Mouse (Mus musculus) midbrain, embryonic 15.5 days (tissue): ENCODE measurements around the gene Scml4. TPM values are rescaled to one million over a fixed set of nuclear protein-coding genes. Genes with fewer than 3 reads are reported as not detected.
A peak's percentile ranks its signal among the peaks of the same experiment; 100 is the strongest.

Source experiments
- ATAC-seq: fragments of 200-750 bp; cut with Nextera tagmentation; replicated peaks from 2 replicates; pipeline ENCODE4 v1.8.0; 2017; ENCODE audit warnings: moderate TSS enrichment
- H3K27ac ChIP-seq: fragments of 300-500 bp; sonication (generic); 2 replicates; pipeline ENCODE4 v1.5.1; 2015; ENCODE audit warnings: mild to moderate bottlenecking, inconsistent platforms
- H3K27me3 ChIP-seq: fragments of 300-500 bp; sonication (generic); replicated peaks from 2 replicates; pipeline ENCODE4 v1.6.1; 2015; ENCODE audit warnings: inconsistent platforms
- H3K36me3 ChIP-seq: fragments of 300-500 bp; sonication (generic); replicated peaks from 2 replicates; pipeline ENCODE4 v1.6.1; 2015; ENCODE audit warnings: inconsistent platforms
- H3K4me1 ChIP-seq: fragments of 300-500 bp; sonication (generic); 2 replicates; pipeline ENCODE4 v1.6.1; 2015; ENCODE audit warnings: inconsistent platforms
- H3K4me2 ChIP-seq: fragments of 300-500 bp; sonication (generic); 2 replicates; pipeline ENCODE4 v1.6.1; 2015; ENCODE audit warnings: inconsistent platforms, mild to moderate bottlenecking, moderate library complexity
- H3K4me3 ChIP-seq: fragments of 300-500 bp; sonication (generic); 2 replicates; pipeline ENCODE4 v1.5.1; 2015; ENCODE audit warnings: mild to moderate bottlenecking, inconsistent platforms
- H3K9ac ChIP-seq: fragments of 300-500 bp; sonication (generic); 2 replicates; pipeline ENCODE4 v1.6.1; 2015; ENCODE audit warnings: mild to moderate bottlenecking, inconsistent platforms
- H3K9me3 ChIP-seq: fragments of 300-500 bp; sonication (generic); 2 replicates; pipeline ENCODE4 v1.6.1; 2016; ENCODE audit warnings: inconsistent platforms
- WGBS: fragments of 180-500 bp; shearing (Covaris S2); methylation state at CpG from one replicate; pipeline ENCODE4 v1.1.7; 2015; ENCODE audit warnings: mixed read lengths; 5-methylcytosine and 5-hydroxymethylcytosine counted together
- polyA plus RNA-seq: library from polyadenylated mRNA; unstranded; fragments of >200 nt; fragmentation: Nextera tagmentation; extraction: Ambion mirVana; gene quantifications from 2 replicates; pipeline ENCODE4 v1.2.1, GENCODE M21; 2015

The Scml4 gene
- polyA plus RNA-seq, 1 experiment from 2014 or later = 19.2 TPM

DNA sequence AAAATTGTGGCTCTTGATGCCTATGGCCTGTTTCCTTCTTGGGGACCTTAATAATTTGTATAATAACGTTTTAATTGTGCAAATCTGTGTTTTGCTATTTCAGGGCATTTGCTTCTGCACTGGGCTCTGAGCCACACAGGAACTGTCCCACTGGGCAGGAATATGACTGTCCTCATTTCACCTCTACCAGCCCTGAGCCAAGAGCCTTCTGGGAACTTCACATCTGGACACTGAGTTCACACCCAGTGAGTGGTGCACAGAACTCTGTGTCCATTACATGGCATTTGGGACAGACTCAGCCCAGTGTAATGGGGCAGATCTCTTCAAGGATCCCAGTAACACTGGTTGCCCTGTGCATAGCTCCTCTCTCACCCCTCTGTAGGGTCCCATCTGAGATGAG lies 16.8 kb upstream of the Scml4 start:
- Histone ChIP-seq H3K4me1 (no peaks in the 10 kb centered on the region), H3K4me2 (no peak overlapping the region), H3K9ac (no peak overlapping the region), H3K36me3 (no peaks in the 10 kb centered on the region), H3K9me3 (no peaks in the 10 kb centered on the region), H3K27me3 (no peaks in the 10 kb centered on the region), H3K4me3 (no peak overlapping the region), H3K27ac (no peak overlapping the region)
- no peak for ATAC-seq
- 85% methylated on average over 1 of the region's 1 CpGs for WGBS

DNA sequence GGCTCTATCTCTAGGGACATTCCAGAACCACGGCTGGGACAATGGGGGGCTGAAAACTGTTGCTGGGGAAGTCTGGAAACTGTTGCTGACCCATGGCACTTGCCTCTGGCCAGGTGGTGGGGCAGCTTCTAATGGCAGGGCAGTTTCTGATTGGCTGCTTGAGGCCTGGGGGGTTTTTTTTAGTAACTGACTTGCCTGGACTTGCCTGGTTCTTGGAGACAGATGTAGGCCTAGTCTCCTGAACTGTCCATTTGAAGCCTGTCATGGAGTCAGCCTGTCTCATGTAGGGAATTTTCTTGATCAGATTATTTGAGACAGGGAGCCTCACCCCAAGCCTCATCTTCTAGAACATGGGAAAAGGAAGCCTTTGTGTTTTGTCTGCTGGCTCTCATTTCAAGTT lies 14.7 kb upstream of the Scml4 start:
- Histone ChIP-seq H3K4me3 (no peak overlapping the region), H3K4me1 (no peaks in the 10 kb centered on the region), H3K36me3 (no peaks in the 10 kb centered on the region), H3K27me3 (no peaks in the 10 kb centered on the region), H3K4me2 (no peak overlapping the region), H3K9ac (no peak overlapping the region), H3K9me3 (no peaks in the 10 kb centered on the region), H3K27ac (no peak overlapping the region)
- ATAC-seq = no peak
- WGBS = 33% methylated on average over 1 of the region's 1 CpGs

DNA sequence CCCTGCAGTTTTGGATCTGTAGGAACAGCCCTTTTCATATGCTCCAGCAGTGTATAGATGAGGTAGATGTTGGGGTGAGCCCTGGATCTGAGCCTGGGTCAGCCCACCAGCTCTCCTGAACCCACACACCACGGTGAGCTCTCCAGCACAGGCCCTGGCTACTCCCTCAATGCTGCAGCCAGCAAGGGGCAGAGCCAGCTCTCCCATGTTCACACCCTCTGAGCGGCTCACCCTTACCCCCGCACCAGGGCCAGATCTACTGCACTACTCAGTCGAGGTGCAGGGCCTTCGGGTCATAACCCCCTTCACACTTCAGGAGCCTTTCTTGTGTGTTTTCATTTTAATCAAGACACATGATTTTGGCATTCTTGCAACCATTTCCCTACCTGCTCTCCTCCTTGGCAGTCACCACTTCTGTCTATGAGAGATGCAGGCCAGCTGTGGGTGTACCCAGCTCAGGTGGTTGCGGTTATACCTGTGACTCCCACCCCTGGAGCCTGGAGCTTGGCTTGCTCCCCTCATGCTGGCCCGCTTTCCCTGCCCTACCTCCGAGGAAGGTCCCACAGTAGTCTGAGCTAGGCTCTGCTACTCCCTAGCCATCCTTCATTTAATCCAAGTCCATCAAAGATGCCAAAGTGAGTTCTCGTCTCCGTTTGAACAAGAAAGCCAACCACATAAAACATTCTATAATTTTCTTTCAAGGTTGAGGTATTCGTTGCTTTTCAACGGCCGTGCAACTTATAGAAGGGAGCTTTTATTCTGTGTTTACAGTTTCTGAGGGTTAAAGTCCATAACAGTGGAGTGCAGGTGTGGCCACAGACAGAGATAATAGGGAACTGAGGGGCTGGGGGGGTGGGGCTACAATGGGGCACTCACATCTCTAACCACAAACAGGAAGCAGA lies 11.7 kb upstream of the Scml4 start:
- no peak overlapping the region for H3K27ac ChIP-seq
- no peaks in the 10 kb centered on the region for H3K4me1 ChIP-seq
- ATAC-seq = no peak
- H3K4me2 ChIP-seq = no peak overlapping the region
- no peaks in the 10 kb centered on the region for H3K9me3 ChIP-seq
- no peak overlapping the region for H3K4me3 ChIP-seq
- H3K36me3 ChIP-seq = no peaks in the 10 kb centered on the region
- WGBS = 92% methylated on average over 13 of the region's 13 CpGs
- H3K9ac ChIP-seq = no peak overlapping the region
- no peaks in the 10 kb centered on the region for H3K27me3 ChIP-seq

DNA sequence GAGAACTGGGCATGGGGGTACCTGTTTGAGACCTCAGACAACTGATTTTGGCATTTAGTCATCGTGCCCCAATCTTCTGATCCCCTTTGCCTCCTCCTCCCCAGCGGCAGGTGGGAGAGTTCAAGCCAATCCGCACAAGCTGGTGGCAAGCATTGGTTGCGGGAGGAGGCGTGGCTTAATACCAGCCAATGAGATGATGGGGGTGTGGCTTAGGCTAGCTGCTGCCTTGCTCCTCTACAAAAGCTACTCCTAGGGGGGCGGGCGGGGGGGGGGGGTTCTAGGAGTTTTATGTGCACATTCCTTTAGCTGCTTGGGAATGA lies 11.1 kb upstream of the Scml4 start:
- H3K9ac ChIP-seq = no peak overlapping the region
- ATAC-seq = no peak
- H3K9me3 ChIP-seq = no peaks in the 10 kb centered on the region
- 87% methylated on average over 7 of the region's 7 CpGs for WGBS
- no peaks in the 10 kb centered on the region for H3K36me3 ChIP-seq
- no peak overlapping the region for H3K27ac ChIP-seq
- H3K4me2 ChIP-seq = no peak overlapping the region
- H3K4me3 ChIP-seq = no peak overlapping the region
- H3K4me1 ChIP-seq = no peaks in the 10 kb centered on the region
- no peaks in the 10 kb centered on the region for H3K27me3 ChIP-seq

DNA sequence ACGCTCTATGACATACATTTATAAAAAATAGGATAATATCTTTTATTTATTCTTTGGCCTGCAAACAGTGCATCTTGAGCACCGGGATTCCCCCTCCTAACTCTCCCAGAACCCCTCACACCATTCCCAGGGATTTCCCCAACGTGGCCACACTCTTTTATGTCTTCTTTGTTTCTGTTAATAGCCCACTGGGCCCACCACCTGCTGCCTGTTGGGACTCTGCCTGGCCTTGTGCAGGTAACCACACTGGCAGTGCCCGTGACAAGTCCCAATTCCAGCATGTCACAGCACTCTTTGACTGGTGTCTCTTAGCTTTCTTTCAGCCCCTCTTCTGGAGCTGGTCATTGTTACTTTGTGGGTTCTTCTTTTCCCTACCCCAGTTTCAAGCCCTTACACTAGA lies 5.3 kb upstream of the Scml4 start:
- Histone ChIP-seq H3K4me1 (peaks cover 8% of the 10 kb centered on the region), H3K27ac (no peak overlapping the region), H3K4me2 (no peak overlapping the region), H3K9ac (no peak overlapping the region), H3K36me3 (no peaks in the 10 kb centered on the region), H3K9me3 (no peaks in the 10 kb centered on the region), H3K4me3 (no peak overlapping the region), H3K27me3 (no peaks in the 10 kb centered on the region)
- ATAC-seq = no peak
- 49% methylated on average over 4 of the region's 4 CpGs for WGBS

DNA sequence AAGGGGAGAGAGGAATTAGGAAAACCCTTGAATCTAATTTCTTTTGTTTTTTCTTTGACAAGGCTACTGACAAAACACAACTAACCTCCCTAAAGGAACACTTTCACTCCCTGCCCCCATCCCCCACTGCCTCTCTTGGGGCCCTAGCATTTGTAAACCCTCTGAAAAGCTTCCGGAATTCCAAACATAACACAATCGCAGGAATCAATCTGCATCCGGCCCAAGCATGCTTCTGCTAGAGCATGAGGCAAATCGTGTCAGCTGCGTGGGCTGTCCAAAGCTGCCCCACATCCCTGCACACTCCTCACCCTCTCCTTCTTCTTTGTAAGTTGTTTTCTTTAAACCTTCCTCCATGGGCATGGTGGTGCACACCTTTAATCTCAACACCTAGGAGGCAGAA lies 4.9 kb upstream of the Scml4 start:
- H3K9ac ChIP-seq = no peak overlapping the region
- ATAC-seq = no peak
- WGBS = 25% methylated on average over 5 of the region's 5 CpGs
- H3K4me2 ChIP-seq = no peak overlapping the region
- no peak overlapping the region for H3K27ac ChIP-seq
- no peaks in the 10 kb centered on the region for H3K36me3 ChIP-seq
- no peaks in the 10 kb centered on the region for H3K27me3 ChIP-seq
- no peaks in the 10 kb centered on the region for H3K9me3 ChIP-seq
- H3K4me1 ChIP-seq = peaks cover 12% of the 10 kb centered on the region
- H3K4me3 ChIP-seq = no peak overlapping the region

DNA sequence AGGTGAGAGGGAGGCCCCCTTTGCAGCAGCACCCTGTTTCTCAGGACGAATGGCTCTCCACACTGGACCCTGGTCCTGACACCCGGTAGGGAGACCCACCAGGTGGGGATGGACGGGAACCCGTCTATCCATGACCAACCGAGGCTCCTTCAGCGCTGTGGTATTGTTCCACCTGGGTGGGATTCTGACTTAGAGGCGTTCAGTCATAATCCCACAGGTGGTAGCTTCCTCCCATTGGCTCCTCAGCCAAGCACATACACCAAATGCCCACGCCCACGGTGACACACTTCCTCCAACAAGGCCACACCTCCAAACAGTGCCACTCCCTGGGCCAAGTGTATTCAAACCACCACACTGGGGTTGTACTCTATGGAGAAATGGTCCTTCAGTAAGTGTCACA lies 3.6 kb upstream of the Scml4 start:
- Histone ChIP-seq H3K9me3 (no peaks in the 10 kb centered on the region), H3K4me2 (no peak overlapping the region), H3K27me3 (no peaks in the 10 kb centered on the region), H3K27ac (no peak overlapping the region), H3K36me3 (no peaks in the 10 kb centered on the region), H3K4me3 (no peak overlapping the region), H3K4me1 (peaks cover 20% of the 10 kb centered on the region), H3K9ac (no peak overlapping the region)
- 94% methylated on average over 9 of the region's 9 CpGs for WGBS
- no peak for ATAC-seq

DNA sequence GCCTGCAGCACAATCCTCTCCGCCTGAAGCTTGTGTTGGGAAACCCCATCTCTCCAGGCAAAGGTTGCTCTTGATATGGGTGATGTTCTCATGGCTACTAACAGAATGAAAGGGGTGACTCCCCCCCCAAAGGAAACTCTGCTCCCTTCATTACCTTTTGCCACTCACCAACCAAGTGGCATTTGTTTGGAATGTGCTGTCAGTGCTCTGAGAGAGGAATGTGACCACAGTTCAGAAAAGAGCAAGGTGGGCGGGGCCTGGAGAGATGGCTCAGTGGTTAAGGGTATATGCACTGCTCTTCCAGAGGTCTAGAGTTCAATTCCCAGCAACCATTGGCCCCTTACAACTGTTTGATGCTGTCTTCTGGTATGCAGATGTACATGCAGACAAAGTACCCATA lies 3.1 kb upstream of the Scml4 start:
- no peak overlapping the region for H3K27ac ChIP-seq
- ATAC-seq = no peak

DNA sequence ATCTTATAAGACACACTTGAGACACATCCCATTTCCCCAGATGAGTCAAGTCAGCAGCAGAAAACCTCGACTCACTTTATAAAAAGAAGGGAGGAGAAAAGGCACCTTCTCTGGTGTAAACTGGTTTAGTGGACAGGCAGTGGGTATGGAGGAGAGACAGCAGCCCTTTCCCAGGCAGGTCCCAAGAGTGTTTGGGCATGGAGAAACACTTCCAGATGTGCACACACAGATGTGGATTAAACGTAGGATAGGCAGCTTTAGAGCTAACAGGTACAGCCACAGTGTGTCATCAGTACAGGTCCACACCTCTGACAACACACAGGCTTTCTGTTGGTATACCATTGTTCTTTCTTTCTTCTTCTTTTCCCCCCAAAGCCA lies 400 bp upstream of the Scml4 start:
- H3K27ac ChIP-seq = peak overlapping the region; percentile 94
- no peak; the same call in 1 of the 2 replicates for ATAC-seq
- H3K9me3 ChIP-seq = no peaks in the 10 kb centered on the region
- peaks cover 50% of the 10 kb centered on the region for H3K4me1 ChIP-seq
- peak overlapping the region; percentile 38 for H3K9ac ChIP-seq
- H3K4me2 ChIP-seq = peak overlapping the region; percentile 58
- peak overlapping the region; percentile 48 for H3K4me3 ChIP-seq
- no peaks in the 10 kb centered on the region for H3K27me3 ChIP-seq
- WGBS = 21% methylated on average over 2 of the region's 2 CpGs
- no peaks in the 10 kb centered on the region for H3K36me3 ChIP-seq

More for the DNA sequence above, 3.1 kb upstream of the Scml4 start:
- Histone ChIP-seq H3K9ac (no peak overlapping the region), H3K36me3 (no peaks in the 10 kb centered on the region), H3K9me3 (no peaks in the 10 kb centered on the region), H3K27me3 (no peaks in the 10 kb centered on the region), H3K4me1 (peaks cover 25% of the 10 kb centered on the region), H3K4me2 (no peak overlapping the region), H3K4me3 (no peak overlapping the region)
- WGBS = 96% methylated on average over 2 of the region's 2 CpGs

DNA sequence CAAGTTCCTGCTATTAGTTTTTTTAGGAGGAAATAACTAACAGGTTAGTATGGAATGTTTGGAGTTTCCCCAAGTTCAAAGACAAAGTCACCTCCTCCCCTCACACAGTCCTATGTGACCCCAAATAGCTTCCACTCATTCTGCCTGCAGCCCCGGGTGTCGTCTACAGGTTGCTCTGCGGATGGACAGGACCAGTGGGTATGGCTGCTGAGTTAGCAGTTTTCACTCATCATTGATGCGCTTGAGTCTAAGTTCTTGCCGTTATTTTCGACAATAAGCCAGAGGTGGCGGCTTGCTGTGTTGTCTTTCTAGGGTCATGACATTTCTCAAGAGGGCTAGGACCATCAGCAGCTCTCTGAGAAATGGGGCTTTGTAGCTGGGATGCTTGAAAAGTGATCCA lies 1.3 kb downstream of the Scml4 start:
- Histone ChIP-seq H3K27ac (no peak overlapping the region), H3K36me3 (no peaks in the 10 kb centered on the region), H3K9me3 (no peaks in the 10 kb centered on the region), H3K27me3 (no peaks in the 10 kb centered on the region), H3K9ac (no peak overlapping the region), H3K4me3 (peak overlapping the region; percentile 22), H3K4me2 (peak overlapping the region; percentile 40), H3K4me1 (peaks cover 56% of the 10 kb centered on the region)
- ATAC-seq = no peak
- WGBS = 71% methylated on average over 7 of the region's 7 CpGs

DNA sequence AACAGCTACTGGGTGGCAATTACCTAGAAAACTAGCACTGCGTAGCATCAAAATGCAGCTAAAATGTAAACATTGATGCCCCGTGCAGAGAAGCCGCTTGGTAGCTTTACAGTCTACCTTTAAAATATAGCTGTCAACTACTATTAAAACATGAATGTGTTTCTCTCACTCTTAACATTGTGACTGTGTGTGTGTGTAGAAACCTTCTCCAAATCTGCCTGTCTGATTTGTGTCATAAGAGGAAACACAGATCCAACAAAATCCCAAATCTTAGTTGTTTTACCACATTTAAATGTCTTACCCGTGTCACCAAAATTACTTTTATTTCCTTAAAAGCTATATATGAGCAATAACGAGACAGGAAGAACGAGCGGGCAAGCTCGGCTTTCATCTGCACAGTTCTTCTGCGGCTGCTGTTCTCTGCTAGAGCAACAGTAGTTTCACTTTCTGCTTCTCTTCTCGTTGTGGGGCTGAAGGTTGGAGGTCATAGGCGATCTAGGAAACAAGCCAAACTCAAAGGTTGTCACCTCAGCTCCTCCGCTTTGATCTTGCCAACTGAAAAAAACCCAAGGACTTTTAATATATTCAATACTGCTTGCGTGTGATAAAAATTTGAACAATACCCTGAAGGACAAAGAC lies 2.1 kb downstream of the Scml4 start:
- Histone ChIP-seq H3K4me2 (peak overlapping the region; percentile 40), H3K27ac (no peak overlapping the region), H3K9me3 (no peaks in the 10 kb centered on the region), H3K4me3 (peak overlapping the region; percentile 22), H3K27me3 (no peaks in the 10 kb centered on the region), H3K36me3 (no peaks in the 10 kb centered on the region), H3K9ac (no peak overlapping the region), H3K4me1 (peaks cover 60% of the 10 kb centered on the region)
- ATAC-seq = no peak
- 59% methylated on average over 13 of the region's 13 CpGs for WGBS

DNA sequence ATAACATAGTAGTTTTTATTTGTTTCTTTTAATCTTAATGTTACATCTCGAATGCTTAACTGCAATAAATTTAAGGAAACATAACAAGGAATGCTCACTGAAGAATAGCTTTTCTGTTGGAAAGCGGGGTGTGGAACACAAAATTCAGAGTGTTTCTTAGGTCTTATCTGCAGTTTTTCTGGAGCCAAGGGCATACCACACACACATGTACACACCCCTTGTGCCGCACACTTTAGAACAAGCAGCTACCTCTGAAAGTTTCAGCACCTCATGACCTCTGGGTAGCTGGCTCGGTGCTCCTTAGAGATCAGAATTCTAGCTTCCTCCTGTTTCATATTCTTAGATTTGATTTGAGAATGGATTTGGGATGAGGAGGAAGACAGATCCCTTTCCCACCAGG lies 2.6 kb downstream of the Scml4 start:
- Histone ChIP-seq H3K9me3 (no peaks in the 10 kb centered on the region), H3K36me3 (no peaks in the 10 kb centered on the region), H3K9ac (no peak overlapping the region), H3K4me3 (no peak overlapping the region), H3K4me2 (peak overlapping the region; percentile 51; the same call in 1 of the 2 replicates), H3K27me3 (no peaks in the 10 kb centered on the region), H3K27ac (peak overlapping the region; percentile 36; the same call in 1 of the 2 replicates), H3K4me1 (peaks cover 61% of the 10 kb centered on the region)
- ATAC-seq = no peak
- 84% methylated on average over 4 of the region's 4 CpGs for WGBS
